Mouse (Mus musculus): Measurements from ENCODE around the gene Gm884. TPM values are rescaled to one million over a fixed set of nuclear protein-coding genes. Genes with fewer than 3 reads are reported as not detected.

The Gm884 gene
- 0.03 and 0.05 TPM in 2 replicates for polyA plus RNA-seq (2012; rRNA removed)

- no peak for DNase-seq (ENCODE audit: low read depth)
Observed at GRCm38 (mm10) chr11:103621040-103621439, at the start of gene Gm884. Gene Gm884, minus strand, starts transcription at chr11:103621140.

- no peak for DNase-seq (ENCODE audit: low read depth)
Observed at GRCm38 (mm10) chr11:103666907-103667426, 46.0 kb upstream of the Gm884 start.

DNA sequence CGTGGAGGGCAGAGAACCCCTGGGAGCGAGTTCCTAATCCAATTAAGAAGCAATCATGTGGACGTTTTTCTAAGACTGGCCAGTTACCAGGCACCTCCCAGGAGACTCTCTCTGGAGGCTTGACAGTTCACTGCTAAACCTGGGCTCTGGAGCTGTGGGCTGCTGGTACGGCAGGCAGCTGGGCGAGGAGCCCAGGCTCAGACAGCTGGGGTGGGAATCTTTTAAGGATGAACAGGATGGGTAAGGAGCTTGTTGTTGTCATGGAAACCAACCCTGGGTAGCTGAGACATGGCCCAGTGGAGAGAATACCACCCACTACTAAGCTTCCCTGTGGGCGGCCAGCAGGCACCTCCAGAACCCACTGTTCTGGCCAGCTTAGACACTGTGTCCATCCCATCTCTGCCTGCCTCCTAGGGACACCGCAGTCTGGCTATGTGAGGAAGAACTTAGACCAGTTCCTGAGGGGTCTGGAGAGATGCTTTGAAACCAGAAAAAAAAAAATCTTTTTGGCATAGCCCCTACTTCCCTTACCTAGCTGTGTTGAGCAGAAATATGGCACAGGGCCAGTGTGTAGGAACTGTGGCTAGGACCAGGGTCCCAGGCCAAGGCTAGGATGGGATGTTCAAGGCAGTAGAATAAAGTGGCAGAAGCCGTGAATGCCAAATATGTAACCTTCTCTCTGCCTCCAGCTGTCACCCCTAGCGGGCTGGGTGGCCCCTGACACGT, 45.4 kb upstream of the Gm884 start:
- no peak for DNase-seq (ENCODE audit: low read depth)

GRCm38 (mm10) chr11:103665695-103666094, 44.8 kb upstream of the Gm884 start:
- no peak for DNase-seq (ENCODE audit: low read depth)

DNA sequence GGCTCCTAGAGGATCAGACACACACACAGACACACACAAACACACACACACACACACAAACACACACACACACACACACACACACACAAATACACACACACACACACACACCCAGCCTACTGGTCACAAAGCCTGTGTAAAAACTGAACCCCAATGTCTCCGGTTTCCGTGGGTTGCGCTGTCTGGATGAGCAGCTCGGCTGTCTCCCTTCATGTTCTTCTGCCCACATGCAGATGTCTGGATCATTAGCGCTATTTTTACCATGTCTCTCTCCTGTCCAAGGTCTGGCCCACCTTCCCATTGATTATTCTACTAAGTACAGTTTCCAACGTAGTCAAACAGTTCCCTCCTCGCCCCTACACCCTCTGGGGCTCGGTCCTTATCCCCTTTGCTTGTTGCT, 42.2 kb upstream of the Gm884 start:
- no peak for DNase-seq (ENCODE audit: low read depth)

DNA sequence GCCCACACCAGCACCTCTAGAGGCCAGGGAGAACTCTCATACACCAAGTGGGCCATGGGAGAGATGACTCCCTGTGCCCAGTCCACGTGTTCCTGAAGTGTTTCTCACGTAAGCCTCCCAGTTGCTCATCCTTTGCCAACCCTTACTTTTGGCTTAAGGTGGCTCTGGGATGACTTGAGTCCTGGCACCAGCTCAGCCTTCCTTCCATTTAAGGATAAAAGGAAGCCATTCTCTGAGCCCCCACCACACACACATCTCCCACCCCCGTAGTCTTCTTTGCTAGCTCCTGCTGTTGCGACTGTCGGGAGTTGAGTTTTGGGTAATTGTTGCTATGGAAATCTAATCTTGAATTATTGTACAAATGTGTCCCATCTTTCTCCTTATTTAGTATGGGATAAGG, 41.6 kb upstream of the Gm884 start:
- no peak for DNase-seq (ENCODE audit: low read depth)

- DNase-seq (ENCODE audit: low read depth) = no peak
Observed at GRCm38 (mm10) chr11:103661863-103662262, 40.9 kb upstream of the Gm884 start.

GRCm38 (mm10) chr11:103658189-103658588, 37.2 kb upstream of the Gm884 start:
- no peak for DNase-seq (ENCODE audit: low read depth)

GRCm38 (mm10) chr11:103656520-103656919, 35.6 kb upstream of the Gm884 start:
- DNase-seq (ENCODE audit: low read depth) = no peak

GRCm38 (mm10) chr11:103653359-103653965, 32.5 kb upstream of the Gm884 start:
- DNase-seq (ENCODE audit: low read depth) = no peak

- no peak for DNase-seq (ENCODE audit: low read depth)
Observed at GRCm38 (mm10) chr11:103651426-103651825, 30.5 kb upstream of the Gm884 start.

- DNase-seq (ENCODE audit: low read depth) = no peak
Observed at GRCm38 (mm10) chr11:103649983-103650493, 29.1 kb upstream of the Gm884 start.

DNA sequence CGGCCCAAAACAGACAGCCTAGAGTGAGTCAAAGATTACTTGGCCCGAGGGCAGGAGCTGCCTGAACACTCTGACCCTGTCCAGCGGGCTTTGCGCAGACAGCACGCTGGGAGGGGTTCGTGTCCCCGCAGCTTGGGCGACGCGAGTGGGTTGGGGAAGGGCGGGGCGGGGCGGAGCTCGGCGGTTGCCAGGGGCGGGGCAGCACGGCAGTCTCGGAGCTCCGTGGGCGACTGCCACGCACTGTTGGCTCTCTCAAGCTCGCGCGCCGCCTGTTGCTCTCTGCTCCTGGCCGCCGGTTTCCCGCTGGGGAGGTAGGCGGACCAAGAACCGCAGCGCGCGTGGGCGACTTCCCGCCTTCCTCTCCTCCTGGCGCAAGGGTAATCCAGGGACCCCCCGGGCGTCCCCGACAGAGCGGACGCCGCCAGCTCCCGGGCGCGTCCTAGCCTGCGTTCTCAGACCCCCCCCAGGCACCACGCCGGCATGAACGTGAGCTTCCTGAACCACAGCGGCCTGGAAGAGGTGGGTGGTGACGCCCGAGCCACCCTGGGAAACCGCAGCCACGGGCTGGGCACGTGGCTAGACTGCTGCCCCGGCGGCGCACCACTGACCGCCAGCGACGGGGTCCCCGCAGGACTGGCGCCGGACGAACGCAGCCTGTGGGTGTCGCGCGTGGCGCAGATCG, 28.5 kb upstream of the Gm884 start, which contains the start of gene Rprml:
TSS of gene Rprml (plus strand) at position 270 of the 682 bp plus-strand sequence.
- no peak for DNase-seq (ENCODE audit: low read depth)

- no peak for DNase-seq (ENCODE audit: low read depth)
Observed at GRCm38 (mm10) chr11:103648656-103649055, 27.7 kb upstream of the Gm884 start.

- no peak for DNase-seq (ENCODE audit: low read depth)
Observed at GRCm38 (mm10) chr11:103647921-103648620, 27.1 kb upstream of the Gm884 start.

DNA sequence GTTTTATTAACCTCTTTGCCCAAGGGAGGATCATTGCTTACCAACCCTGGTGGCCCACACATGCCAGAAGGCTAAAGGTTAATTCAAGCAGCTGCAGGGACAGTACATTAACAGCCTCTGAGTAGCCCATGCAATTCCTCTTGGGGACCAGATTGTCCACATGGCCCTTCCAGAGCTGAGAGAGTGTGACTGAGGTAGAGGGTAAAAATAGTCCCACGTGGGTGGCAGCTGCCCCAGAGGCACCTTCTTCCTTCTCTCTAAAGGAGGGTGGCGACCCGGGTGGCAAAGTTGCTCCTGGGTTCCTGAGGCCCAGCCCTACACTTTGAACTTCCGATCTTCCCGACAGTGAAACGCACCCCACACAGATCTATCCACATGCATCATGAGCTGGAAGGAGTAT, 25.4 kb upstream of the Gm884 start:
- no peak for DNase-seq (ENCODE audit: low read depth)

- DNase-seq (ENCODE audit: low read depth) = no peak
Observed at GRCm38 (mm10) chr11:103645731-103646130, 24.8 kb upstream of the Gm884 start.

DNA sequence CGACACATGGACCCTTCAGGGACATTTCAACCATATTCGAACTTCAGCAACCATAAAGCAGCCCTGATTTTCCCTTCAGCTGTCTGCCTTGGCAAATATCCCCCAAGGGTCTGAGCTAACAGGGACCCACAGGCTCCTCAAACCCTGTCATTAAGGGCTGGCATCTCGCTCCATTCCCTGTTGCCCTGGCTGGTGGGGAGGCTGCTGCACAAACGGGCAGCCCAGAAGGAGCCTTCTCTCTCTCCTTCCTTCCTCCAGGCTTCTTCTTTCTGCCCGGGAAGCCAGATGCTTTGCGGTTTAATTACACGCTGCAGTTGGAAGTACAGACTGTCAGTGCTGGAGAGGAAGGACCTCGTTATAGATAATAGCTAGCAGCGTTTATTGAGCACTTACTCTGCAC, 22.3 kb upstream of the Gm884 start:
- DNase-seq (ENCODE audit: low read depth) = no peak

DNA sequence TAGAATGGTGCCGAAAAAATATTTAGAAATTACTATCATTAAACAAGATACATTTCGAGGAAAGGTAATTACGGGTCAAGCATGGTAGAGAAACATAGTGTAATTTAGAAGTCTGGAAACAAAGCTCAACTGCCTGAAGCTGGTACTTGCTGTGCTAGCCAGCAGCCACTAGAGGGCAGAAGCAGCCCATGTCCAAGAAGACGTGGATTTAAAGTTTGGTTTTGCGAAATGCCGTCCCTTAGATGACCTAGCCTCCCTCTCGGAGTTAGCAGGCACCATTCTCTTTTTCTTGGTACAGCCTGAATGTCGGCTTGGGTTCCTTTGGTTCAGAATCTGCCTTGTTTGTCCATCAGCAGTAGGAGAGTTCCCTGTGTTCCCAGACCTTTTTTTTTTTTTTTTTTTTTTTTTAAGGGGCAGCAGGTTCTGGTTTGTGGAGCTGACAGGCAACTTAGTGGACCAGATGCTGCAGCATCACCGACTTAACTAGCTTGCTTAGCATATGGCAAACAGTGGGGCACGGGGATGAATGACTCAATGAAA, 18.5 kb upstream of the Gm884 start:
- DNase-seq (ENCODE audit: low read depth) = no peak

DNA sequence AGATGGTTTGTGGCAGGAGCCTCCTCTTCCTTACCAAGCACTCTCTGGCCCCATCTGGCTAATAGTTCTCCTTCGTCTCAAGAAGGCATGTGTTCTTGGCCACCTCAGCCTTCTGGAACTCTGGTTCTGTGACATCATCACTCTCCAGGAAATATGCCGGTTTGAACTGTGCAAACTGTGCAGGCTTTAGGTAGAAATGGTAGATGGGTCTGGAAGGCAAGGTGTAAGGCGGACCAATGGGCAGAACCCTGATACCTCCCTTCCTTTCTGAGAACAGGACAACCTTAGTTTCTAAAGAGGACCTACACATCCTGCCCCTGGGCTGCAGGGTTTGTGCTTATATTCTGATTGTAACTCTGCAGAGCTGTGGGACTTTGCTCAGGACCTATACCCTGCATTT, 17.9 kb upstream of the Gm884 start, which contains the start of gene Lyzl6:
TSS of gene Lyzl6 (minus strand) at position 101 of the 400 bp plus-strand sequence.
- no peak for DNase-seq (ENCODE audit: low read depth)

DNA sequence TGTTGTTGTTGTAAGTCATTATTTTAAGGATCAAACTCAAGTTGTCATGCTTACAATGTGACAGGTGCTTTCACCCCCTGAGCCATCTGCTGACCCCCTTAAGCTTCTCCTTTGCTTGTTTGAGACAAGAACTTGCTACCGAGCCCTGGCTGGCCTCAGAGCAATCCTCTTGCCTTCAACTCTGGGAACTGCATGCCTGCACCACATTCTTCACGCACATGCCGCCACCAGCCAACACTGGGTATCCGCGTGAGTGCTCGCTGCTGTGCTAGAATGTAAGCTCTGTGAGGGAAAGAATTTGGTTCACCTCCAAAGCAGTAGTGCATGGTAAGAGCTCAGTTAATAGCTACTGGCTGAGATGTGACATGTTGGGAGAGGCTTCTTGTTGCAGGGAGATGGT, 15.3 kb upstream of the Gm884 start:
- DNase-seq (ENCODE audit: low read depth) = no peak

Data from gonadal fat pad, adult 2 months (tissue).